Mouse (Mus musculus): ENCODE results near the gene Ndel1. TPM values are rescaled to one million over a fixed set of nuclear protein-coding genes. Genes with fewer than 3 reads are reported as not detected.
"Not testable (repeated sequence)": the region's sequence is repeated elsewhere in the genome, so short reads cannot be mapped to it uniquely, and the experiment has no call there.

Gene Ndel1
- total RNA-seq, 2 experiments from 2014 or later: 58.3 to 68.8 TPM

- no peak for DNase-seq
These were observed 19.8 kb downstream of the Ndel1 start for GRCm38 (mm10) chr11:68851644-68852485.

GRCm38 (mm10) chr11:68850862-68851261 is 20.8 kb downstream of the Ndel1 start:
- no peak for DNase-seq

- DNase-seq: no peak
These were observed 32.1 kb downstream of the Ndel1 start for GRCm38 (mm10) chr11:68839606-68840005.

- DNase-seq: no peak
These were observed 36.6 kb downstream of the Ndel1 start for GRCm38 (mm10) chr11:68835034-68835433.

- DNase-seq: no peak
These were observed 38.1 kb downstream of the Ndel1 start for GRCm38 (mm10) chr11:68833593-68833992.

GRCm38 (mm10) chr11:68832793-68833192 is 38.9 kb downstream of the Ndel1 start:
- no peak for DNase-seq

- not testable (repeated sequence) for DNase-seq
These were observed 40.1 kb downstream of the Ndel1 start for GRCm38 (mm10) chr11:68831580-68831979.

- no peak for DNase-seq
These were observed 44.9 kb downstream of the Ndel1 start for GRCm38 (mm10) chr11:68826735-68827134.

- DNase-seq: no peak
These were observed 49.3 kb downstream of the Ndel1 start for GRCm38 (mm10) chr11:68822326-68822725.

GRCm38 (mm10) chr11:68819226-68819805 is 52.3 kb downstream of the Ndel1 start:
- DNase-seq: no peak

- no peak for DNase-seq
These were observed 53.2 kb downstream of the Ndel1 start for GRCm38 (mm10) chr11:68818416-68818815.

- no peak for DNase-seq
These were observed 59.6 kb downstream of the Ndel1 start for GRCm38 (mm10) chr11:68811881-68812577.

GRCm38 (mm10) chr11:68807787-68808186 is 63.9 kb downstream of the Ndel1 start:
- DNase-seq: peak; percentile 84

- no peak for DNase-seq
These were observed 66.5 kb downstream of the Ndel1 start for GRCm38 (mm10) chr11:68805148-68805547.

GRCm38 (mm10) chr11:68798258-68798657 is 73.4 kb downstream of the Ndel1 start:
- DNase-seq: no peak

GRCm38 (mm10) chr11:68791794-68792193 is 79.9 kb downstream of the Ndel1 start:
- DNase-seq: no peak

- no peak for DNase-seq
These were observed 80.9 kb downstream of the Ndel1 start for GRCm38 (mm10) chr11:68790720-68791119.

- no peak for DNase-seq
These were observed 84.4 kb downstream of the Ndel1 start for GRCm38 (mm10) chr11:68787222-68787621.

- DNase-seq: no peak
These were observed 85.8 kb downstream of the Ndel1 start for GRCm38 (mm10) chr11:68785813-68786212.

- no peak for DNase-seq
These were observed 89.3 kb downstream of the Ndel1 start for GRCm38 (mm10) chr11:68782336-68782735.

GRCm38 (mm10) chr11:68780466-68781114 is 91.1 kb downstream of the Ndel1 start:
- DNase-seq: no peak

GRCm38 (mm10) chr11:68779735-68780465 is 91.8 kb downstream of the Ndel1 start:
- DNase-seq: no peak
